Mouse (Mus musculus) liver, postnatal 0 days (tissue): ENCODE data around the gene Svep1. TPM values are rescaled to one million over a fixed set of nuclear protein-coding genes. Genes with fewer than 3 reads are reported as not detected.

Source experiments
- ATAC-seq: fragments of 200-750 bp; cut with Nextera tagmentation; 2 replicates; pipeline ENCODE4 v1.8.0; 2017; ENCODE audit warnings: mild to moderate bottlenecking, moderate library complexity
- DNase-seq: peaks from one replicate; pipeline ENCODE4 v3.0.0-alpha.2; 2016
- H3K27ac ChIP-seq: fragments of 300-500 bp; sonication (generic); 2 replicates; pipeline ENCODE4 v1.5.1; 2014; ENCODE audit warnings: antibody characterized with exemption, moderate library complexity, mild to moderate bottlenecking, low read depth
- H3K27me3 ChIP-seq: fragments of 300-500 bp; sonication (generic); 2 replicates; pipeline ENCODE4 v1.6.1; 2014; ENCODE audit warnings: low read length, control low read depth, mixed read lengths; ENCODE audit not compliant: insufficient read depth
- H3K36me3 ChIP-seq: fragments of 300-500 bp; sonication (generic); replicated peaks from 2 replicates; pipeline ENCODE4 v1.6.1; 2014; ENCODE audit warnings: mild to moderate bottlenecking, control low read depth, low read length, moderate library complexity, mixed read lengths; ENCODE audit not compliant: insufficient read depth
- H3K4me1 ChIP-seq: fragments of 300-500 bp; sonication (generic); 2 replicates; pipeline ENCODE4 v1.6.1; 2014; ENCODE audit warnings: antibody characterized with exemption, mild to moderate bottlenecking, control low read depth; ENCODE audit not compliant: insufficient read depth
- H3K4me2 ChIP-seq: fragments of 300-500 bp; sonication (generic); 2 replicates; pipeline ENCODE4 v1.6.1; 2014; ENCODE audit warnings: low read depth, mild to moderate bottlenecking, low read length, moderate library complexity, mixed read lengths
- H3K4me3 ChIP-seq: fragments of 300-500 bp; sonication (generic); 2 replicates; pipeline ENCODE4 v1.5.1; 2014; ENCODE audit warnings: low read depth, low read length
- H3K9ac ChIP-seq: fragments of 300-500 bp; sonication (generic); replicated peaks from 2 replicates; pipeline ENCODE4 v1.6.1; 2014; ENCODE audit warnings: mild to moderate bottlenecking, moderate library complexity
- H3K9me3 ChIP-seq: fragments of 300-500 bp; sonication (generic); 2 replicates; pipeline ENCODE4 v1.6.1; 2016; ENCODE audit warnings: mild to moderate bottlenecking, control low read depth, low read length, mixed read lengths
- CTCF ChIP-seq: sonication (generic); IDR thresholded peaks from 2 replicates; pipeline ENCODE4 v1.5.1; 2016; ENCODE audit warnings: antibody characterized with exemption, low read depth
- EP300 ChIP-seq: IDR thresholded peaks from 2 replicates; pipeline ENCODE4 v1.6.1; 2016; ENCODE audit warnings: antibody characterized with exemption, low read depth, mild to moderate bottlenecking
- WGBS: fragments of 180-500 bp; shearing (Covaris S2); extraction: QIAGEN DNeasy Blood & Tissue Kit; methylation state at CpG from one replicate; pipeline ENCODE4 v1.1.7; 2014; ENCODE audit not compliant: insufficient replicate concordance; 5-methylcytosine and 5-hydroxymethylcytosine counted together
- polyA plus RNA-seq: library from polyadenylated mRNA; unstranded; fragments of >200 nt; fragmentation: Nextera tagmentation; extraction: Ambion mirVana; gene quantifications from 2 replicates; pipeline ENCODE4 v1.2.1, GENCODE M21; 2015

Svep1 gene
- polyA plus RNA-seq, 1 experiment from 2014 or later = 0.12 TPM

- Histone ChIP-seq H3K4me3 (no peak overlapping the region), H3K4me1 (no peaks in the 10 kb centered on the region), H3K27me3 (no peaks in the 10 kb centered on the region), H3K4me2 (no peak overlapping the region), H3K9ac (no peak overlapping the region), H3K27ac (no peak overlapping the region), H3K36me3 (no peaks in the 10 kb centered on the region), H3K9me3 (no peaks in the 10 kb centered on the region)
- TF ChIP-seq EP300 (no peak), CTCF (no peak)
- ATAC-seq = no peak
- no peak for DNase-seq
- 79% methylated on average over 2 of the region's 2 CpGs for WGBS
Observed at GRCm38 (mm10) chr4:58223499-58223898, 16.8 kb upstream of the Svep1 start.

DNA sequence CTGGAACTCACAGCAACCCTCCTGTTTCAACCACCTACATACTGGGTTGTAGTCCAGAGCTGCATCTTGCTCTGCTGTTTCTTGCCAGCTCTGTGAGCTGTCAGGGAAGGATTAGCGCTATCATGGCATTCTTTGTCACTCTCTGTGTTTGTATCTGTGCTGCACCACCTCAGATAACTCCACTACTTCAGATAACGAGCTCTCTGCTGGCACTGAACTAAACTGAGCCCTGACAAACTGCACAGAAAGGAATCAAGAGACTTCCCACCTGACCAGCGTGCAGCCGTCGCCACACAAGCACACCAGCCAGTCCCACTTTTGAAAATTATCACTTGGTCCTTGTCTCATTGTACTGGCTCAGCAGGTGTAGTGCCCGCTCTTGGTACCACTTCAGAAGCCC lies 4.7 kb upstream of the Svep1 start:
- H3K4me3 ChIP-seq = no peak overlapping the region
- WGBS = 55% methylated on average over 6 of the region's 6 CpGs

DNA sequence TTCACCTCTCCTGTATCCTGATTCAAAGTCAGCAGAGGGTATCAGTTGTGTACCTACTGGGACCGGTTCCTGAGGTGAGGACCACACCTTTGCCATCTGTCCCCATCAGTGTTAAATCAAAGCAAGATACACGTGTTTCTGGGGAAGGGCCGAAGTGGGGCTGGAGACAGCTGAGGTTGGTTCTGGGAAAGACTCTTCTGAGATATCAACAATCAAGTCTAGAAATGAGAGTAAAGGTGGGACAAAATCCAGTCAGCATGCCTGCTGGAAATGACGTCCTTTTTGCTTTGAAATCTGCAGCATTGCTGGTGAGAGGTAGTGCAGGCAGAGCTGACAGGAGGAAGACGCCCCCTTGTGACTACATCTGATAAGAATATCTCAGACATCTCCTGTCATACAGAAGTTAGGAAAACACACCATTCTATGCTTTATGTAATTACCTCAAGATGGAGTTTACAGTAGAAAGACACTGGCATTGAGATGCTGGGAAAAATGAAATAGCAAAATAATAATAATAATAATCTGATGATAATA lies 4.0 kb upstream of the Svep1 start:
- Histone ChIP-seq H3K4me1 (no peaks in the 10 kb centered on the region), H3K9me3 (no peaks in the 10 kb centered on the region), H3K27ac (no peak overlapping the region), H3K4me2 (no peak overlapping the region), H3K36me3 (no peaks in the 10 kb centered on the region), H3K27me3 (peaks cover 15% of the 10 kb centered on the region), H3K4me3 (no peak overlapping the region), H3K9ac (no peak overlapping the region)
- peak; percentile 27 for TF ChIP-seq CTCF
- TF ChIP-seq EP300 = no peak
- DNase-seq = no peak
- WGBS = 39% methylated on average over 5 of the region's 5 CpGs
- ATAC-seq = no peak

More for the DNA sequence above, 4.7 kb upstream of the Svep1 start:
- Histone ChIP-seq H3K27ac (no peak overlapping the region), H3K36me3 (no peaks in the 10 kb centered on the region), H3K27me3 (peaks cover 7% of the 10 kb centered on the region), H3K9ac (no peak overlapping the region), H3K4me1 (no peaks in the 10 kb centered on the region), H3K4me2 (no peak overlapping the region), H3K9me3 (no peaks in the 10 kb centered on the region)
- no peak for TF ChIP-seq EP300
- no peak for TF ChIP-seq CTCF
- DNase-seq = no peak
- no peak for ATAC-seq

DNA sequence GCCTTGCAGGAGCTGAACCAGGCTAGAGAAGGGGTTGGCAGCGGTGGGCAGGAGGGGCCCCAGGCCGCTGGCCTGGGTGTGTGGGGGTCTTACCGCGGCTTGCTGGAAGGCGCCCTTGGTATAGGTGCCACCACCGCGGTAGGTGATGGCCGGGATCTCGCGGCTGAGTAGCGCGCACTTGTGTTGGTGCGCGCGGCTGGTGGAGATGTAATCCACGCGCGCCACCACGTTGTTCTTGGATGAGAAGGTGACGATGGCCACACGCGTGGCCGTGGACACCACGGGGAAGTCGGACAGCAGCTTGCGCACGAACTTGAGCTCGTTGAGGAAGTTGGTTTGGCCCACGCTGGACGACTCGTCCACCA lies 927 bp downstream of the Svep1 start:
- H3K36me3 ChIP-seq = no peaks in the 10 kb centered on the region
- H3K9me3 ChIP-seq = no peaks in the 10 kb centered on the region
- H3K27ac ChIP-seq = no peak overlapping the region
- TF ChIP-seq CTCF (no peak), EP300 (no peak)
- H3K4me2 ChIP-seq = peak overlapping the region; percentile 61
- no peaks in the 10 kb centered on the region for H3K4me1 ChIP-seq
- DNase-seq (no peak), ATAC-seq (no peak)
- peak overlapping the region; percentile 31 for H3K4me3 ChIP-seq
- H3K9ac ChIP-seq = no peak overlapping the region
- H3K27me3 ChIP-seq = peaks cover 20% of the 10 kb centered on the region
- WGBS = 0% methylated on average over 31 of the region's 31 CpGs

- H3K9ac ChIP-seq = no peak overlapping the region
- TF ChIP-seq CTCF (no peak), EP300 (no peak)
- H3K4me1 ChIP-seq = no peaks in the 10 kb centered on the region
- WGBS = 66% methylated on average over 2 of the region's 2 CpGs
- ATAC-seq = no peak
- H3K27me3 ChIP-seq = peaks cover 17% of the 10 kb centered on the region
- H3K4me2 ChIP-seq = no peak overlapping the region
- H3K36me3 ChIP-seq = no peaks in the 10 kb centered on the region
- DNase-seq = no peak
- no peaks in the 10 kb centered on the region for H3K9me3 ChIP-seq
- no peak overlapping the region for H3K4me3 ChIP-seq
- H3K27ac ChIP-seq = no peak overlapping the region
Observed at GRCm38 (mm10) chr4:58201703-58202102, 5.0 kb downstream of the Svep1 start.

DNA sequence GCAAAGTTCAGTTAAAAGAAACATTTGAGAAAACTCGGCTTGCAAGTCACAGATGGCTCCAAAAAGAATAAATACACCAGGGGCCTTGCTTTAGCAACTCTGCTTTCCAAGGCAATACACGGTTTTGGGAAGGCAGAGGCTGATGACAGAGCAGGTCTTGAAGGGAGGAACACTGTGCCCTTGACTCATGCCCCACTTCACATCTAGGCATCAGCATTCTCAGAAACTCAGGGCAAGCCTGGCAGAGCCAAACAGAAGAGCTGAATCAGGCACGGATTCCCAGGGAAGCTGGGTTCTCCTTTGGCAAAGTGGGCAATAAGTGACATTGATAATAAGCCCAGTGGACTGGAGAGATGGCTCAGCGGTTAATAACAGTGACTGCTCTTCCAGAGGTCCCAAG lies 5.8 kb downstream of the Svep1 start:
- no peak for DNase-seq
- TF ChIP-seq EP300 (no peak), CTCF (no peak)
- no peak overlapping the region for H3K4me2 ChIP-seq
- ATAC-seq = no peak
- H3K9ac ChIP-seq = no peak overlapping the region
- H3K9me3 ChIP-seq = no peaks in the 10 kb centered on the region
- no peaks in the 10 kb centered on the region for H3K4me1 ChIP-seq
- no peak overlapping the region for H3K4me3 ChIP-seq
- no peak overlapping the region for H3K27ac ChIP-seq
- WGBS = 64% methylated on average over 4 of the region's 4 CpGs
- H3K36me3 ChIP-seq = no peaks in the 10 kb centered on the region
- H3K27me3 ChIP-seq = peaks cover 8% of the 10 kb centered on the region

GRCm38 (mm10) chr4:58197230-58197629 lies 9.4 kb downstream of the Svep1 start:
- DNase-seq (no peak), ATAC-seq (no peak)
- Histone ChIP-seq H3K27me3 (no peaks in the 10 kb centered on the region), H3K9ac (no peak overlapping the region), H3K27ac (no peak overlapping the region), H3K9me3 (no peaks in the 10 kb centered on the region; the same call in 1 of the 2 replicates), H3K4me3 (no peak overlapping the region), H3K36me3 (no peaks in the 10 kb centered on the region), H3K4me2 (no peak overlapping the region), H3K4me1 (no peaks in the 10 kb centered on the region)
- TF ChIP-seq CTCF = no peak
- TF ChIP-seq EP300 = no peak
- 75% methylated on average over 4 of the region's 4 CpGs for WGBS
